Mouse (Mus musculus) induced T-regulatory cell, adult 2 months (primary cell): ENCODE data around the gene Thoc5.
A peak's percentile ranks its signal among the peaks of the same experiment; 100 is the strongest.

Experiments
- DNase-seq: peaks from one replicate; pipeline ENCODE4 v3.0.0-alpha.2; 2012; ENCODE audit warnings: low read depth

The Thoc5 gene

GRCm38 (mm10) chr11:4906231-4906630 lies 11.1 kb downstream of the Thoc5 start:
- no peak for DNase-seq

GRCm38 (mm10) chr11:4916068-4916467 lies 20.9 kb downstream of the Thoc5 start:
- peak; percentile 79 for DNase-seq

- DNase-seq = no peak
Observed at GRCm38 (mm10) chr11:4921281-4921680, 26.2 kb downstream of the Thoc5 start.

GRCm38 (mm10) chr11:4921751-4922150 lies 26.6 kb downstream of the Thoc5 start:
- no peak for DNase-seq

GRCm38 (mm10) chr11:4927224-4927623 lies 32.1 kb downstream of the Thoc5 start:
- no peak for DNase-seq

GRCm38 (mm10) chr11:4931009-4931601 lies 36.0 kb downstream of the Thoc5 start:
- no peak for DNase-seq

GRCm38 (mm10) chr11:4936243-4936642 lies 41.1 kb downstream of the Thoc5 start:
- DNase-seq = no peak

- DNase-seq = no peak
Observed at GRCm38 (mm10) chr11:4946530-4946929, 51.4 kb downstream of the Thoc5 start.

GRCm38 (mm10) chr11:4946947-4947812 lies 52.1 kb downstream of the Thoc5 start:
- DNase-seq = peak; percentile 88

- no peak for DNase-seq
Observed at GRCm38 (mm10) chr11:4947813-4948174, 52.7 kb downstream of the Thoc5 start, which contains the start of gene Nefh. Nefh (minus strand) TSS chr11:4948064.

GRCm38 (mm10) chr11:4948792-4949191 lies 53.7 kb downstream of the Thoc5 start:
- peak; percentile 10 for DNase-seq

GRCm38 (mm10) chr11:4949256-4950044 lies 54.3 kb downstream of the Thoc5 start:
- DNase-seq = peak; percentile 29

- DNase-seq = no peak
Observed at GRCm38 (mm10) chr11:4953401-4953800, 58.3 kb downstream of the Thoc5 start.

- DNase-seq = no peak
Observed at GRCm38 (mm10) chr11:4953918-4954317, 58.8 kb downstream of the Thoc5 start.

- DNase-seq = no peak
Observed at GRCm38 (mm10) chr11:4963099-4963808, 68.1 kb downstream of the Thoc5 start.

GRCm38 (mm10) chr11:4966325-4966724 lies 71.2 kb downstream of the Thoc5 start:
- DNase-seq = no peak

- no peak for DNase-seq
Observed at GRCm38 (mm10) chr11:4966888-4967287, 71.8 kb downstream of the Thoc5 start.

GRCm38 (mm10) chr11:4967549-4967948 lies 72.4 kb downstream of the Thoc5 start:
- DNase-seq = no peak

- no peak for DNase-seq
Observed at GRCm38 (mm10) chr11:4968376-4968775, 73.3 kb downstream of the Thoc5 start.

- peak; percentile 84 for DNase-seq
Observed at GRCm38 (mm10) chr11:4972967-4973870, 78.1 kb downstream of the Thoc5 start.

GRCm38 (mm10) chr11:4973871-4974256 lies 78.7 kb downstream of the Thoc5 start:
- DNase-seq = no peak
